Mouse (Mus musculus) ovary, adult 18-20 months (tissue): Measurements from ENCODE around the gene Scgb1b20.
"Not testable (repeated sequence)": the region's sequence is repeated elsewhere in the genome, so short reads cannot be mapped to it uniquely, and the experiment has no call there.

Experiments used
- DNase-seq: peaks from one replicate; pipeline ENCODE4 v3.0.0; 2022; ENCODE audit warnings: low spot score, mixed read lengths

Gene Scgb1b20

GRCm38 (mm10) chr7:33372934-33373333 is at the start of gene Scgb1b20:
Scgb1b20 (plus strand) TSS chr7:33373234.
- DNase-seq = not testable (repeated sequence)

GRCm38 (mm10) chr7:33366222-33366621 is 6.8 kb upstream of the Scgb1b20 start, which contains the start of gene Scgb2b20:
Scgb2b20 (minus strand) TSS chr7:33366322.
- not testable (repeated sequence) for DNase-seq

GRCm38 (mm10) chr7:33399749-33400148 is 26.7 kb downstream of the Scgb1b20 start:
- not testable (repeated sequence) for DNase-seq

GRCm38 (mm10) chr7:33401650-33402049 is 28.6 kb downstream of the Scgb1b20 start:
- DNase-seq = no peak

GRCm38 (mm10) chr7:33409681-33410080 is 36.6 kb downstream of the Scgb1b20 start:
- DNase-seq = not testable (repeated sequence)
